Mouse (Mus musculus): ENCODE data around the gene Ankrd11. TPM values are rescaled to one million over a fixed set of nuclear protein-coding genes. Genes with fewer than 3 reads are reported as not detected.

The Ankrd11 gene
- total and polyA plus RNA-seq, 3 experiments: 57.3 to 128 (median 96.3) TPM

DNA sequence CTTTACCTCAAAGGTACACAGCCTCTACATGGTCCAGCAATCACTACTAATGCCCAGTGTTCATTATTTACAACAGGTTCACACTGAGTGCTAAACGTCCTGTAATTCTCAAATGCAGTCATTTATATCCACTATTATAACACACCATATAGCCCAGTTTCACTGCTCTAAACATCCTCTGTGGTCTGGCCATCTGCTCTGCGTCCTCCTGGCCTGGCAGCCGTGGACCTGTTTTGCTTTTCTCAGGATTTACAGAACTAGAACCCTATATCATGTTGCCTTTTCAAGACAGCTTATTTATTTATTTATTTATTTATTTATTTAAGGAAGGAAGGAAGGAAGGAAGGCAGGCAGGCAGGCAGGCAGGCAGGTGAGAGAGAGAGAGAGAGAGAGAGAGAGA is 114.2 kb downstream of the Ankrd11 start:
- Histone ChIP-seq H3K4me3 (ENCODE audit: low read depth, low read length) (no peak overlapping the region), H3K36me3 (replicated peaks) (peaks cover 68% of the 10 kb centered on the region), H3K9me3 (replicated peaks) (no peaks in the 10 kb centered on the region), H3K4me1 (ENCODE audit: insufficient read depth, low read depth, low read length) (peaks cover 65% of the 10 kb centered on the region), H3K27me3 (ENCODE audit: insufficient read depth, low read length) (no peaks in the 10 kb centered on the region)
- no peak for ATAC-seq (ENCODE audit: extremely low read depth, insufficient number of reproducible peaks, low FRiP score, poor library complexity, severe bottlenecking)
- no peak for TF ChIP-seq CTCF (IDR thresholded peaks at IDR 0.05; ENCODE audit: low read depth, low read length)
- TF ChIP-seq GATA1 (IDR thresholded peaks at IDR 0.05; ENCODE audit: borderline replicate concordance, low read length): no peak
- no peak for DNase-seq (ENCODE audit: low spot score)

DNA sequence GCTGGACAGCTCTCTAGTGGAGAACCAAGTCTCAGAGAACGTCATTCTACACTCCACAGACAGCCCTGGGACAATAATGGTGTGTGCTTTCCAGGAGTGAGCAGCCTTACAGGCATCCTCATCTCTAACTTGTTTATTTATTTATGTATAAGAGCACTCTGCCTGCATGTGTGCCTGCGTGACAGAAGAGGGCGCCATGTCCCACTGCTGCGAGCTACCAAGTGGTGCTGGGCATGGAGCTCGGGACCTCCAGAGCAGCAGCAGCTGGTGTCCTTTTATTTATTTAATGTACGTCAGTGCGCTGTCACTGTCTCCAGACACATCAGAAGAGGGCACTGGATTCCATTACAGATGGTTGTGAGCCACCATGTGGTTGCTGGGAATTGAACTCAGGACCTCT is 115.3 kb downstream of the Ankrd11 start:
- no peak for TF ChIP-seq CTCF (IDR thresholded peaks at IDR 0.05; ENCODE audit: low read depth, low read length)
- TF ChIP-seq TAL1 (conservative IDR thresholded peaks at IDR 0.05; ENCODE audit: low read depth, low read length): no peak
- no peak for TF ChIP-seq GATA2 (IDR thresholded peaks at IDR 0.05; ENCODE audit: borderline replicate concordance, low read depth, low read length)
- no peak for TF ChIP-seq POLR2AphosphoS5 (IDR thresholded peaks at IDR 0.05; ENCODE audit: insufficient replicate concordance, low read depth, low read length)
- no peak for TF ChIP-seq GATA1 (IDR thresholded peaks at IDR 0.05; ENCODE audit: borderline replicate concordance, low read length)
- no peaks in the 10 kb centered on the region for H3K27me3 ChIP-seq (ENCODE audit: insufficient read depth, low read length)
- peaks cover 68% of the 10 kb centered on the region for H3K36me3 ChIP-seq (replicated peaks)
- no peak overlapping the region for H3K4me3 ChIP-seq (ENCODE audit: low read depth, low read length)
- ATAC-seq (ENCODE audit: extremely low read depth, insufficient number of reproducible peaks, low FRiP score, poor library complexity, severe bottlenecking) (no peak), DNase-seq (ENCODE audit: low spot score) (no peak)
- H3K9me3 ChIP-seq (replicated peaks): no peaks in the 10 kb centered on the region
- H3K4me1 ChIP-seq (ENCODE audit: insufficient read depth, low read depth, low read length): peaks cover 59% of the 10 kb centered on the region

DNA sequence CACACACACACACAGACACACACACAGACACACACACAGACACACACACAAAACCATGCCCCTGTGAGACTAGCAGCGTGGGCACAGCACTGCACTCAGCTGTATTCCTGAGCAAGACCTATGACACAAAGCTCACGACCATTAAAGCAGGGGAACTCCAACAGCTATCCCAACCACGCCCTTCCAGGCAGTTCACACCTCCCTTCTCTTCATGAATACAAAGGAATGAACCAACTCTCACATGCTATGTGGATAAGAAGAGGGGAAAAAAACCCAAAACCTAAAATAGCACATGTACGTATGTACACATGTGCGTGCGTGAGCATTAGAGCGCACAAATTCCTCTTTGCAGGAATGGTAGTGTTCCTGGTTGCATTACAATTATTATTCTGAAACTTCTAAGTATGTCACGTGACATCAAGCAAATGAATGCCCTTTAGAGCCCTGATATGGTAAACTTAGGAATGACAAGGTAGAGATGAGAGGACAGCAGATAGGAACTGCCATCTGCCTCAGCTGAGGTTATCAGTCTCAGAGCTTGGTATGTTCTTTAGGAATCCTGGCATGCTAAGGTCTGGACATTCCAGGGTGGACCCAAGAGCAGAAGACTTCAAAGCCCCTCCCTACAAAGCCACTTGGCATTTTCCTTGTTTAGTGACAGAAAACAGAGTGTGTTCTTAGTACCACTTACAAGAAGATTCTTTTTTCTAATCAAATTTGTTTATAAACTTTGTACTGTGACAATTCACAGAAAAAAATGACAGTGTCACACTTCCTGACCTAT is 115.9 kb downstream of the Ankrd11 start:
- Histone ChIP-seq H3K27me3 (ENCODE audit: insufficient read depth, low read length) (no peaks in the 10 kb centered on the region), H3K36me3 (replicated peaks) (peaks cover 71% of the 10 kb centered on the region), H3K4me1 (ENCODE audit: insufficient read depth, low read depth, low read length) (peaks cover 63% of the 10 kb centered on the region), H3K9me3 (replicated peaks) (no peaks in the 10 kb centered on the region), H3K4me3 (ENCODE audit: low read depth, low read length) (no peak overlapping the region)
- no peak for DNase-seq (ENCODE audit: low spot score)
- ATAC-seq (ENCODE audit: extremely low read depth, insufficient number of reproducible peaks, low FRiP score, poor library complexity, severe bottlenecking): no peak
- TF ChIP-seq GATA2 (IDR thresholded peaks at IDR 0.05; ENCODE audit: borderline replicate concordance, low read depth, low read length) (no peak), CTCF (IDR thresholded peaks at IDR 0.05; ENCODE audit: low read depth, low read length) (no peak), GATA1 (IDR thresholded peaks at IDR 0.05; ENCODE audit: borderline replicate concordance, low read length) (no peak), POLR2AphosphoS5 (IDR thresholded peaks at IDR 0.05; ENCODE audit: insufficient replicate concordance, low read depth, low read length) (no peak), TAL1 (conservative IDR thresholded peaks at IDR 0.05; ENCODE audit: low read depth, low read length) (no peak)

DNA sequence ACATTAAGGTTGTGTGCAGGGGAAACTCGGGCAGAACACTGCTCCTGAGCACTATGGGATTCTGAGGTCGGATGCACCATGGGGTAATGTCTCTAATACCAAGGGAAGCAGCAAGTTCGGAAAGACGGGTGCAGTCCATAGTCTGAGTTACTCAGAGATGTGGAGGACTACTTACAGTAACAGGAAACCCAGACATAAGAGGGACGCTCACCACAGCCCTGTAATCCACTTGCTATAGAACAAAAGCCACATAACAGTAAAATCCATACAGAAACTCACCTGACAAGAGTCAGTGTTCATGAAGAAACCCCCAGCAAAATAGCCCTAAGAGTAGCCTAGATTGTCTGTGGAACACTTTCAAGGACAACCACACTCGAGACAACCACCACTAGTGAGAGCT is 118.0 kb downstream of the Ankrd11 start:
- no peaks in the 10 kb centered on the region for H3K9me3 ChIP-seq (replicated peaks)
- H3K4me3 ChIP-seq (ENCODE audit: low read depth, low read length): peak overlapping the region; percentile 15; the same call in 1 of the 2 replicates
- H3K4me1 ChIP-seq (ENCODE audit: insufficient read depth, low read depth, low read length): peaks cover 75% of the 10 kb centered on the region
- no peaks in the 10 kb centered on the region for H3K27me3 ChIP-seq (ENCODE audit: insufficient read depth, low read length)
- no peak for TF ChIP-seq CTCF (IDR thresholded peaks at IDR 0.05; ENCODE audit: low read depth, low read length)
- no peak for TF ChIP-seq POLR2AphosphoS5 (IDR thresholded peaks at IDR 0.05; ENCODE audit: insufficient replicate concordance, low read depth, low read length)
- TF ChIP-seq GATA1 (IDR thresholded peaks at IDR 0.05; ENCODE audit: borderline replicate concordance, low read length): no peak
- no peak for TF ChIP-seq GATA2 (IDR thresholded peaks at IDR 0.05; ENCODE audit: borderline replicate concordance, low read depth, low read length)
- TF ChIP-seq TAL1 (conservative IDR thresholded peaks at IDR 0.05; ENCODE audit: low read depth, low read length): no peak
- peaks cover 66% of the 10 kb centered on the region for H3K36me3 ChIP-seq (replicated peaks)
- ATAC-seq (ENCODE audit: extremely low read depth, insufficient number of reproducible peaks, low FRiP score, poor library complexity, severe bottlenecking): no peak
- no peak for DNase-seq (ENCODE audit: low spot score)

- Histone ChIP-seq H3K27me3 (ENCODE audit: insufficient read depth, low read length) (no peaks in the 10 kb centered on the region), H3K36me3 (replicated peaks) (peaks cover 61% of the 10 kb centered on the region), H3K9me3 (replicated peaks) (no peaks in the 10 kb centered on the region), H3K4me3 (ENCODE audit: low read depth, low read length) (peak overlapping the region; percentile 15; the same call in 1 of the 2 replicates), H3K4me1 (ENCODE audit: insufficient read depth, low read depth, low read length) (peaks cover 75% of the 10 kb centered on the region)
- no peak for ATAC-seq (ENCODE audit: extremely low read depth, insufficient number of reproducible peaks, low FRiP score, poor library complexity, severe bottlenecking)
- TF ChIP-seq GATA1 (IDR thresholded peaks at IDR 0.05; ENCODE audit: borderline replicate concordance, low read length): no peak
- no peak for TF ChIP-seq TAL1 (conservative IDR thresholded peaks at IDR 0.05; ENCODE audit: low read depth, low read length)
- TF ChIP-seq POLR2AphosphoS5 (IDR thresholded peaks at IDR 0.05; ENCODE audit: insufficient replicate concordance, low read depth, low read length): no peak
- TF ChIP-seq GATA2 (IDR thresholded peaks at IDR 0.05; ENCODE audit: borderline replicate concordance, low read depth, low read length): no peak
- no peak for TF ChIP-seq CTCF (IDR thresholded peaks at IDR 0.05; ENCODE audit: low read depth, low read length)
- DNase-seq (ENCODE audit: low spot score): no peak
Observed at GRCm38 (mm10) chr8:122923431-122924090, 118.5 kb downstream of the Ankrd11 start.

GRCm38 (mm10) chr8:122922945-122923344 is 119.1 kb downstream of the Ankrd11 start:
- no peak overlapping the region for H3K4me3 ChIP-seq (ENCODE audit: low read depth, low read length)
- TF ChIP-seq TAL1 (conservative IDR thresholded peaks at IDR 0.05; ENCODE audit: low read depth, low read length) (no peak), GATA2 (IDR thresholded peaks at IDR 0.05; ENCODE audit: borderline replicate concordance, low read depth, low read length) (no peak), POLR2AphosphoS5 (IDR thresholded peaks at IDR 0.05; ENCODE audit: insufficient replicate concordance, low read depth, low read length) (no peak), GATA1 (IDR thresholded peaks at IDR 0.05; ENCODE audit: borderline replicate concordance, low read length) (no peak), CTCF (IDR thresholded peaks at IDR 0.05; ENCODE audit: low read depth, low read length) (no peak)
- no peaks in the 10 kb centered on the region for H3K27me3 ChIP-seq (ENCODE audit: insufficient read depth, low read length)
- no peaks in the 10 kb centered on the region for H3K9me3 ChIP-seq (replicated peaks)
- H3K4me1 ChIP-seq (ENCODE audit: insufficient read depth, low read depth, low read length): peaks cover 77% of the 10 kb centered on the region
- H3K36me3 ChIP-seq (replicated peaks): peaks cover 56% of the 10 kb centered on the region
- no peak for DNase-seq (ENCODE audit: low spot score)
- no peak for ATAC-seq (ENCODE audit: extremely low read depth, insufficient number of reproducible peaks, low FRiP score, poor library complexity, severe bottlenecking)

Measured in G1E (cell line).